Comparison of ENCODE assay signal across 8 mouse cellular contexts in the genomic region with DNA sequence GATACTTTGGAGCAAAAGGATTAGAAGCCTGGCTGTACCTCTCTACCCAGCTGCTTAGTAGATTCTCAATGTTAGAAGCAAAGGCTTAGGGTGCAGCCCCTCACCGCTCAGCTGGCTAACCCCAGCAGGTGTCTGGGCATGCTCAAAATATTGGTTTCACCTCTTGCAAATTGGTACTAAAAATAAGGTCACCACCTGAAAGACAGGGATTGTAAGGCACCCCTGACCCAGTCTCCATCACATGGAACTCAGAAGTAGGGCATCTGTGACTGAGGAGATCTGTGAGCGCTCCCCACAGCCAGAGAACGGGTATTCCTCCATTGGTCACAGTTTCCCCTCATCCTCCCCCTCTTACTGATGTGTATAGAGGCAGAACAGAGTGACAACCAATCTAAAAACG. TPM values are rescaled to one million over a fixed set of nuclear protein-coding genes. Genes with fewer than 3 reads are reported as not detected.
DNase-seq lines count a peak whose midpoint lies in the region; ATAC-seq and TF ChIP-seq lines count a peak whose summit lies in the region.

No protein-coding gene starts in this region.

- H3K79me2 ChIP-seq in CH12.LX (replicated peaks; ENCODE audit: control insufficient read depth, extremely low read depth, insufficient read depth, poor library complexity, severe bottlenecking), result peaks cover 51% of the 10 kb centered on the region

- intact Hi-C loops in heart, postnatal 14 days (cut with DNase I), result no loop called here

- WGBS in heart, embryonic 10.5 days, result 70% methylated on average over 4 of the region's 4 CpGs
- 69% methylated on average over 4 of the region's 4 CpGs for WGBS in forebrain, embryonic 16.5 days
- 67% methylated on average over 4 of the region's 4 CpGs for WGBS in liver, embryonic 16.5 days (ENCODE audit: insufficient replicate concordance)

- H3K4me1 ChIP-seq in heart, embryonic 10.5 days, result peaks cover 53% of the 10 kb centered on the region
- H3K4me1 ChIP-seq in CH12.LX (ENCODE audit: control insufficient read depth in 1 of 2, insufficient read depth in 2 of 2), result peaks cover 8 to 40% of the 10 kb centered on the region in 2 experiments
- peaks cover 22% of the 10 kb centered on the region for H3K4me1 ChIP-seq in forebrain, embryonic 16.5 days (replicated peaks; ENCODE audit: control insufficient read depth, insufficient read depth, low read length)
- peaks cover 27% of the 10 kb centered on the region for H3K4me1 ChIP-seq in liver, embryonic 16.5 days (ENCODE audit: control insufficient read depth, low read depth, low read length)

- TF ChIP-seq EP300 in CH12.LX (IDR thresholded peaks at IDR 0.05; ENCODE audit: low read length), result no peak; the same call in 1 of the 2 replicates

- H3K4me2 ChIP-seq in CH12.LX (ENCODE audit: insufficient read depth, low read depth, poor library complexity, severe bottlenecking), result peak overlapping the region; percentile 85
- H3K4me2 ChIP-seq in forebrain, embryonic 16.5 days (ENCODE audit: low read length), result peak overlapping the region; percentile 87
- peak overlapping the region; percentile 94 for H3K4me2 ChIP-seq in liver, embryonic 16.5 days (ENCODE audit: low read depth, low read length)

- peaks cover 42% of the 10 kb centered on the region for H3K36me3 ChIP-seq in heart, embryonic 10.5 days
- H3K36me3 ChIP-seq in CH12.LX (replicated peaks in 1 of 2; ENCODE audit: control insufficient read depth in 1 of 2, insufficient read depth in 1 of 2, low read length in 1 of 2), result peaks cover 28 to 40% of the 10 kb centered on the region in 2 experiments
- H3K36me3 ChIP-seq in forebrain, embryonic 16.5 days (ENCODE audit: control insufficient read depth, insufficient read depth), result peaks cover 13% of the 10 kb centered on the region
- H3K36me3 ChIP-seq in liver, embryonic 16.5 days (ENCODE audit: control insufficient read depth, insufficient read depth), result no peaks in the 10 kb centered on the region

- H3K4me3 ChIP-seq in heart, embryonic 10.5 days, result peak overlapping the region; percentile 95
- H3K4me3 ChIP-seq in CH12.LX (replicated peaks in 1 of 3; ENCODE audit: low read depth in 2 of 3, low read length in 2 of 3, poor library complexity in 1 of 3), result peak overlapping the region; percentile 75 to 97 (median 86)
- peak overlapping the region; percentile 51 for H3K4me3 ChIP-seq in forebrain, embryonic 16.5 days (replicated peaks; ENCODE audit: low read length)
- H3K4me3 ChIP-seq in liver, embryonic 16.5 days (ENCODE audit: low read depth, low read length), result peak overlapping the region; percentile 69

- TF ChIP-seq CTCF in CH12.LX (conservative IDR thresholded peaks at IDR 0.05 in 1 of 2, IDR thresholded peaks at IDR 0.05 in 1 of 2; ENCODE audit: low read depth in 2 of 2, low read length in 2 of 2), result no peak

- TF ChIP-seq POLR2A in CH12.LX (IDR thresholded peaks at IDR 0.05; ENCODE audit: low read depth, low read length), result no peak

- peak overlapping the region; percentile 51 for H3K9ac ChIP-seq in CH12.LX (ENCODE audit: insufficient read depth, low read depth)
- H3K9ac ChIP-seq in forebrain, embryonic 16.5 days (replicated peaks; ENCODE audit: low read depth, low read length), result peak overlapping the region; percentile 78
- H3K9ac ChIP-seq in liver, embryonic 16.5 days (ENCODE audit: low read depth, low read length), result peak overlapping the region; percentile 66

- TF ChIP-seq RAD21 in CH12.LX (IDR thresholded peaks at IDR 0.05; ENCODE audit: low read depth, low read length), result peak; percentile 5

- ATAC-seq in forebrain, embryonic 16.5 days, result no peak
- no peak for ATAC-seq in liver, embryonic 16.5 days (ENCODE audit: low read depth)

- in situ Hi-C loops in CH12.LX (cut with MboI; ENCODE audit: low pct_ligation_motif_present, low pct_unique_long_range_greater_than_20kb, low sequenced_read_pairs), result no loop called here

- dilution Hi-C loops in CH12.LX (cut with MboI; ENCODE audit: extremely low pct_ligation_motif_present, extremely low pct_unique_long_range_greater_than_20kb, low sequenced_read_pairs), result no loop called here

- no peak for DNase-seq in heart, embryonic 10.5 days (ENCODE audit: low spot score)
- no peak for DNase-seq in heart, postnatal 14 days
- peak; percentile 50 for DNase-seq in CH12.LX (ENCODE audit: extremely low read depth)
- no peak for DNase-seq in adrenal gland, adult 2 months
- no peak for DNase-seq in right cerebral cortex, postnatal 10 days (ENCODE audit: low spot score in 2 of 2)
- DNase-seq in layer of hippocampus, adult 18-20 months (ENCODE audit: low spot score in 2 of 2), result no peak

- H3K27me3 ChIP-seq in heart, embryonic 10.5 days (ENCODE audit: insufficient read depth, poor library complexity, severe bottlenecking), result no peaks in the 10 kb centered on the region
- no peaks in the 10 kb centered on the region for H3K27me3 ChIP-seq in CH12.LX (replicated peaks)
- H3K27me3 ChIP-seq in forebrain, embryonic 16.5 days (replicated peaks; ENCODE audit: control insufficient read depth, insufficient read depth, low read length), result no peaks in the 10 kb centered on the region
- no peaks in the 10 kb centered on the region for H3K27me3 ChIP-seq in liver, embryonic 16.5 days (ENCODE audit: control insufficient read depth, insufficient read depth, low read depth, low read length)

- peak overlapping the region; percentile 95 for H3K27ac ChIP-seq in heart, embryonic 10.5 days
- H3K27ac ChIP-seq in CH12.LX (ENCODE audit: insufficient read depth, low read depth), result peak overlapping the region; percentile 26; the same call in 1 of the 2 replicates
- no peak overlapping the region for H3K27ac ChIP-seq in forebrain, embryonic 16.5 days (ENCODE audit: low read length)
- H3K27ac ChIP-seq in liver, embryonic 16.5 days (ENCODE audit: low read length), result no peak overlapping the region

- H3K9me3 ChIP-seq in heart, embryonic 10.5 days, result no peaks in the 10 kb centered on the region
- peaks cover 17% of the 10 kb centered on the region for H3K9me3 ChIP-seq in CH12.LX (replicated peaks; ENCODE audit: low read length)
- H3K9me3 ChIP-seq in forebrain, embryonic 16.5 days (ENCODE audit: control insufficient read depth, low read length), result no peaks in the 10 kb centered on the region; the same call in 1 of the 2 replicates
- no peaks in the 10 kb centered on the region for H3K9me3 ChIP-seq in liver, embryonic 16.5 days (replicated peaks; ENCODE audit: control insufficient read depth, low read length)

TF ChIP-seq in CH12.LX, 34 proteins besides CTCF, POLR2A, EP300 and RAD21 (continues in another document):
- TF ChIP-seq ELF1 (IDR thresholded peaks at IDR 0.05; ENCODE audit: low read depth, low read length) (no peak), CHD2 (IDR thresholded peaks at IDR 0.05; ENCODE audit: low read length) (no peak), ETS1 (conservative IDR thresholded peaks at IDR 0.05; ENCODE audit: low read depth, low read length) (peak; percentile 60), MEF2A (IDR thresholded peaks at IDR 0.05; ENCODE audit: borderline replicate concordance, low read depth, low read length) (peak; percentile 67; the same call in 1 of the 2 replicates), ZKSCAN1 (IDR thresholded peaks at IDR 0.05; ENCODE audit: borderline replicate concordance, low read depth, low read length) (no peak), GABPA (IDR thresholded peaks at IDR 0.05; ENCODE audit: insufficient replicate concordance, low read depth, low read length) (no peak), MAFK (IDR thresholded peaks at IDR 0.05; ENCODE audit: insufficient replicate concordance, low read length) (no peak), TCF12 (IDR thresholded peaks at IDR 0.05; ENCODE audit: low read depth, low read length) (peak; percentile 66; the same call in 1 of the 2 replicates), CHD1 (IDR thresholded peaks at IDR 0.05; ENCODE audit: low read depth, low read length) (no peak), RCOR1 (conservative IDR thresholded peaks at IDR 0.05; ENCODE audit: low read depth, low read length) (no peak), KAT2A (IDR thresholded peaks at IDR 0.05; ENCODE audit: insufficient replicate concordance, low read length) (no peak), ZC3H11A (IDR thresholded peaks at IDR 0.05; ENCODE audit: low read depth, low read length) (no peak), MAZ (IDR thresholded peaks at IDR 0.05; ENCODE audit: low read depth, low read length) (no peak), HCFC1 (IDR thresholded peaks at IDR 0.05; ENCODE audit: low read depth, low read length) (no peak), MYC (IDR thresholded peaks at IDR 0.05; ENCODE audit: low read depth, low read length) (no peak), NELFE (IDR thresholded peaks at IDR 0.05; ENCODE audit: low read depth, low read length) (no peak), SIN3A (IDR thresholded peaks at IDR 0.05; ENCODE audit: low read length) (peak; percentile 6; the same call in 1 of the 2 replicates), JUND (conservative IDR thresholded peaks at IDR 0.05; ENCODE audit: low read depth, low read length) (no peak), PAX5 (IDR thresholded peaks at IDR 0.05; ENCODE audit: low read length) (no peak), POLR2AphosphoS2 (IDR thresholded peaks at IDR 0.05; ENCODE audit: low read depth, low read length) (no peak)

RNA-seq across cellular contexts. Expression of gene Dusp1, which starts 0.4 kb away (rescaled TPM):
- polyA plus RNA-seq in heart, embryonic 10.5 days (2016; fragmentation: Nextera tagmentation; extraction: Ambion mirVana), result 28.8 and 31.5 TPM in 2 replicates
- total RNA-seq in heart, postnatal 14 days (2021), result 10 to 100 TPM; 91.2 to 99.6 TPM
- 3.5 and 5.6 TPM in 2 replicates for total RNA-seq in CH12.LX (2012; rRNA removed)
- 2.6 and 3.5 TPM in 2 replicates for total RNA-seq in CH12.LX (2014; rRNA removed)
- 8.6 and 9.9 TPM in 2 replicates for polyA plus RNA-seq in CH12.LX (2012; ENCODE audit: insufficient read length, low read depth)
- 44.1 and 47.8 TPM in 2 replicates for polyA plus RNA-seq in forebrain, embryonic 16.5 days (2015; fragmentation: Nextera tagmentation; extraction: Ambion mirVana)
- polyA plus RNA-seq in liver, embryonic 16.5 days (2015; fragmentation: Nextera tagmentation; extraction: Ambion mirVana), result 22.7 and 25.9 TPM in 2 replicates
- 10 to 100 TPM; 33.5 to 67.7 TPM for total RNA-seq in adrenal gland, adult 2 months (2021)
- 80.9 and 86.9 TPM in 2 replicates for polyA plus RNA-seq in adrenal gland, adult 2 months (2012; rRNA removed)
- total RNA-seq in layer of hippocampus, adult 18-20 months (2021), result 10 to 100 TPM; 24.8 to 28.2 TPM

RNA-seq across cellular contexts. Expression of gene Ergic1, which starts 1.0 kb away (rescaled TPM):
- polyA plus RNA-seq in heart, embryonic 10.5 days (2016; fragmentation: Nextera tagmentation; extraction: Ambion mirVana), result 130 and 150 TPM in 2 replicates
- 10 to 100 TPM; 51.1 to 59.5 TPM for total RNA-seq in heart, postnatal 14 days (2021)
- total RNA-seq in CH12.LX (2012; rRNA removed), result 129 and 131 TPM in 2 replicates
- 89.5 and 93.5 TPM in 2 replicates for total RNA-seq in CH12.LX (2014; rRNA removed)
- polyA plus RNA-seq in CH12.LX (2012; ENCODE audit: insufficient read length, low read depth), result 111 and 142 TPM in 2 replicates
- polyA plus RNA-seq in forebrain, embryonic 16.5 days (2015; fragmentation: Nextera tagmentation; extraction: Ambion mirVana), result 102 and 113 TPM in 2 replicates
- 36.0 and 39.0 TPM in 2 replicates for polyA plus RNA-seq in liver, embryonic 16.5 days (2015; fragmentation: Nextera tagmentation; extraction: Ambion mirVana)
- total RNA-seq in adrenal gland, adult 2 months (2021), result 100 to 1,000 TPM; 166 to 170 TPM
- 132 and 156 TPM in 2 replicates for polyA plus RNA-seq in adrenal gland, adult 2 months (2012; rRNA removed)
- 100 to 1,000 TPM; 120 to 129 TPM for total RNA-seq in layer of hippocampus, adult 18-20 months (2021)

Comparison
In these comparisons a context has a peak if more than half of its experiments do, and no peak if none do; other contexts are left out.
1. H3K27ac ChIP-seq: peak in heart, embryonic 10.5 days (single experiment) and CH12.LX (single experiment); none in forebrain, embryonic 16.5 days (single experiment) and liver, embryonic 16.5 days (single experiment).
2. Peak in every context shown above with its lines, with median percentiles within 50 percentile points of each other: H3K4me3 ChIP-seq, H3K4me2 ChIP-seq and H3K9ac ChIP-seq.